8 mouse cellular contexts compared by ENCODE assay signal in genomic region chr5:44226521-44227461, GRCm38 (mm10). TPM values are rescaled to one million over a fixed set of nuclear protein-coding genes. Genes with fewer than 3 reads are reported as not detected.
DNase-seq lines count a peak whose midpoint lies in the region; ATAC-seq lines count a peak whose summit lies in the region.

Gene Tapt1 (minus strand): TSS chr5:44226626.

- H3K4me3 ChIP-seq in hindbrain, embryonic 13.5 days: peak within 1 kb of the TSS; percentile 82

- H3K9ac ChIP-seq in hindbrain, embryonic 13.5 days: peak within 1 kb of the TSS; percentile 93

- H3K27me3 ChIP-seq in hindbrain, embryonic 13.5 days: no peaks in the 10 kb centered on the region

- peak; percentile 98 for ATAC-seq in hindbrain, embryonic 13.5 days (ENCODE audit: low FRiP score)

- peaks cover 34% of the 10 kb centered on the region for H3K4me1 ChIP-seq in hindbrain, embryonic 13.5 days (replicated peaks)

- DNase-seq in NIH3T3 (ENCODE audit: low read depth): peak; percentile 90
- peak; percentile 91 to 93 for DNase-seq in cerebellum, postnatal 14 days
- DNase-seq in frontal cortex, postnatal 25 days (ENCODE audit: low spot score in 2 of 2): peak; percentile 59 to 67
- peak; percentile 70 to 78 for DNase-seq in layer of hippocampus, postnatal 25 days (ENCODE audit: extremely low spot score in 1 of 2, low spot score in 1 of 2)
- DNase-seq in lung, postnatal 25 days (ENCODE audit: low spot score): peak; percentile 88
- DNase-seq in retina, adult 2 months (ENCODE audit: low read depth, low spot score): peak; percentile 72
- DNase-seq in thymus, postnatal 36 days: peak; percentile 84 to 87

- peak within 1 kb of the TSS; percentile 95 for H3K27ac ChIP-seq in hindbrain, embryonic 13.5 days

- H3K36me3 ChIP-seq in hindbrain, embryonic 13.5 days: no peaks in the 10 kb centered on the region

- peak within 1 kb of the TSS; percentile 82 for H3K4me2 ChIP-seq in hindbrain, embryonic 13.5 days

- WGBS in hindbrain, embryonic 13.5 days: 1% methylated on average over 95 of the region's 121 CpGs

- no peaks in the 10 kb centered on the region for H3K9me3 ChIP-seq in hindbrain, embryonic 13.5 days

RNA-seq across cellular contexts. Expression of gene Tapt1, which starts in this region (rescaled TPM):
- 28.3 and 30.6 TPM in 2 replicates for polyA plus RNA-seq in hindbrain, embryonic 13.5 days (2015; fragmentation: Nextera tagmentation; extraction: Ambion mirVana)
- 10 to 100 TPM; 43.2 to 50.9 TPM for total RNA-seq in layer of hippocampus, postnatal 25 days (2021)

Comparison
In these comparisons a context has a peak if more than half of its experiments do, and no peak if none do; other contexts are left out.
1. Peak in every context shown above with its lines: DNase-seq, ATAC-seq, H3K4me3 ChIP-seq and H3K27ac ChIP-seq.